Mouse (Mus musculus) right cerebral cortex, adult 18-20 months (tissue): ENCODE measurements at regions not wholly inside any gene's neighbourhood (a gene's known extent, or its start where the extent isn't known, plus 50 kb on each side); places are given as distances from the start of the nearest gene placed in this dataset.

Experiments
- DNase-seq: peaks from one replicate; pipeline ENCODE4 v3.0.0; 2022; ENCODE audit warnings: mixed read lengths

GRCm38 (mm10) chr14:25185959-25186771 is 272.8 kb upstream of the Zmiz1 start:
- DNase-seq: peak; percentile 68

DNA sequence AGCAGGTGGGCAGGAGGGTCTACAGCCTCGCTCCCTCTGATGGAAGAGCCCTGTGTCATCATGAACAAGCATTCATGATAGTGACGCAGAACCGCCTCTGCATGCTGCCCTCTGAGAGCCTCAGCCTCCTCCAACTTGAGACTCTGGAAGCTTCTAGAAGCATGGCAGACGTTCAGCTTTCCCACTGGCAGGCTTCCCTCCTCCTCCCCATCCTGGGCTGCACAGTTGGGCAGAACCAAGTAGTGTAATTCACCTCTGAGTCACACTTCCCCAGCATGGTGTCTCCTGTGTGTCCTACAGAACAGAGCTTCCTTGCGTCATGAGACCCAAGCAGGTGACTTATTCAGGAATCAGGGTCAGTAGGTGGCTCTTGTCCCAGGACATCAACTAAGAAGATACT is 271.3 kb upstream of the Zmiz1 start:
- DNase-seq: peak; percentile 68

GRCm38 (mm10) chr14:25189256-25189655 is 269.7 kb upstream of the Zmiz1 start:
- peak; percentile 56 for DNase-seq

GRCm38 (mm10) chr14:25190680-25191270 is 268.2 kb upstream of the Zmiz1 start:
- DNase-seq: no peak

GRCm38 (mm10) chr14:25196820-25197219 is 262.2 kb upstream of the Zmiz1 start:
- no peak for DNase-seq

DNA sequence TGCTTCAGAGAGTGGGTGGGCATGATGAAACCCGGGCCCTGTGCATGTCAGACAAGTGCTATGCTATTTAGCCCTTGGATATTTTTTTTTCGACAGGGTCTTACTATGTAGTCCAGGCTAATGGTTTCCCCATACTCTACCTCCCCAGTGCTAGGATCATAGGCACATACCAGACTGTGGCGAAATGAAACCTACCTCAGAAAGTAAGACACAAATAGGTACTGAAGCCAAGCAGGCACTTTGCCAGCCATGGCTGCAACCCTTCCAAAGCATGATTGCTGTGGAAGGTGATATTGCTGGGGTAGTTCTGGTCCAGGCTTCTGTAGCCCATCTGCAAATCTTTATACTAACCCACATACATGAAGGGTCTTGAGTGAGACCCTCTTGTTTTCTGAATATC is 259.1 kb upstream of the Zmiz1 start:
- no peak for DNase-seq

DNA sequence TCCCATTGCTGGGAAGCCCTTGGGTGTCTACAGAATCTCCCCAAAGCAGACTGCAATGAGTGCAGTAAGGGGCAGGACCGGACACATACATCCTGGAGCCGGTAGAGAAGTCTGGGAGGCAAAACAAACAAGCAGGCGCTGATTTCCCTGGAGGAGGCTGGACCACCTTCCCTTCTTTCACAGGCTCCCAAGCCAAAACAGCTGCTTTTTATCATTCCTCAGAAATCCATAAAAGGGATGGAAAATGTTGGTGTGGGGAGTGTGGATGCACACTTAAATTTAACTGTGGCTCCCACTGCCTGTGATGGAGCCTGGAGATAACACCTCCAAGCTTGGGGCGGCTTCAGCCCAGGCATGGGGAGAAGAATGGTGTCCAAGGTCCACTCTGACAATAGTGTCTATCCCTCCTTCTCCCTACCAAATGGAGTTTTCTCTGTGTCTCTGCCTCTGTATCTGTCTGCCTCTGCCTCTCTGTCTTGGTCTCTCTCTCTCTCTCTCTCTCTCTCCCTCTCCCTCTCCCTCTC is 258.3 kb upstream of the Zmiz1 start:
- no peak for DNase-seq

DNA sequence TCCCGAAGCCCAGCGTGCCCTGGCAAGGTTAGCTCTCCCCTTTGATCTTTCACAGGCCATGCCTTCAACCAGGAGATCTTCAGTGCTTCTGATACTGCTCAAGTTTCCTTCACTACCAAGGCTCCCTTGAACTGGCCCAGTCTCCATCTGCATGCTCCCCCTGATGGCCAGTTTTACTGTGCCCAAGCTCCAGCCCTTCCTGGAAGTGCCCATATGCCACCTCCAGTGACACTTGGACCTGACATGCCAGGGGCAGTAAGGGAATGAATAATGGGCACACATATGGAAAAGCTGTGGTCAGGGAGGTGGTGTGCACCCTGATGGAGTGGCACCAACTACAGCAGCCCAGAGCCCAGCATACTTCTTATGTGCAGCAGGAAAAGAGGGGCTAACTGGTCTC is 256.7 kb upstream of the Zmiz1 start:
- DNase-seq: no peak

DNA sequence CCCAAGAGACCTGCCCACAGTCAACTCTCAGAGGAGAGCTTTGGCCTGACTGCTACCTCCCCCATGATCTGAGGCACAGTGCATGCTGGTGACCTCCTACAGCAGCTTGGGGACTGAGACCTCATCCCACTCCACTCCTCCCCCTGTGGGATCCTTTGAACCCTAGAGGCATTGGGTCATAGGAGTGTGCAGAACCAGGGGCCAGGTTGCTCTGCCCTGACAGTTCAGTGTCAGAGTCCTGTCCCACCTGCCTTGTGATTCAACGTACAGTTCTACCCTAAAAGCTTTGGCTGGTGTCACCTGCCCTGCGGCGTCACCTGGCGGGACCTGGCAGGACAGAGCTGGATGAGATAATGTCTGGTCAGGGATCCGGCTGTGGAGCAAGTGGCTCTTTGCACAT is 254.9 kb upstream of the Zmiz1 start:
- DNase-seq: no peak

GRCm38 (mm10) chr14:25206855-25207254 is 252.1 kb upstream of the Zmiz1 start:
- DNase-seq: no peak

DNA sequence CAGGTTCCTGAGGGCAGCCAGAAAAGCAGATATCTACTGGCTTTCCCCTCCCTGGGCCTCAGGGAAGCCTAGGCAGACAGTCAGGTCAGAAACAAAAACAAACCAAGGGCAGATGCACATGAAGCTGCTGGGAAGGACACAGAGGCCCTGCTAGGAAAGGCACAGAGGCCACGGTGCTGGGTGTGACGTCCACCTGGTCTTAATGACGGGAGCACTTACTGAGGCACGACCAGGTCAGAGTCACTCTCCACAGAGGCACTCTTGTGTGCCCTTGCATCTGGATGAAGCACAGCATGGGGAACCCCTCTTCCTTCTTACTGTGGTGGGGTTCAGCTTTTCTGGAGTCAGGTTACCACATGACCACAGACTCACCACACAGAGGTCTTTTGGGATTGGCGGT is 251.6 kb upstream of the Zmiz1 start:
- no peak for DNase-seq

- DNase-seq: no peak
Observed at GRCm38 (mm10) chr14:25208221-25209056, 250.5 kb upstream of the Zmiz1 start.

DNA sequence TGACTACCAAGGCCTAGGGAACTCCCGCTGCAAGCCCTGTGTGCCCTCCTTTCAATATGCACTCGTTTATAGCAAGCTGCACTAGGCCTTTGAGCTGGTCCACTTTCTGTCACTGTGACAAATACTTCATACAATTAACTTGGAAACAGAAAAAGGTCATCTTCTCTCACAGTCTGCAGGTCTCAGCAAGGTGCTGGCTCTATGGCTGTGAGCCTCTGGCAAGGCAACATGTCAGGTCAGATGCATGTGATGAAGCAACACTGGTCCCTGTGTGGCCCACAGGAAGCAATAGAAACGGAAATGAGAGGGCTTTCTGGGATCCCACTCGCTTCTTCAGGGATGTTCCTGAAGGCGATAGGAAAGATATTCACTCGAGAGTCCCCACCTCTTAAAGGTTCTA is 245.9 kb upstream of the Zmiz1 start:
- no peak for DNase-seq

DNA sequence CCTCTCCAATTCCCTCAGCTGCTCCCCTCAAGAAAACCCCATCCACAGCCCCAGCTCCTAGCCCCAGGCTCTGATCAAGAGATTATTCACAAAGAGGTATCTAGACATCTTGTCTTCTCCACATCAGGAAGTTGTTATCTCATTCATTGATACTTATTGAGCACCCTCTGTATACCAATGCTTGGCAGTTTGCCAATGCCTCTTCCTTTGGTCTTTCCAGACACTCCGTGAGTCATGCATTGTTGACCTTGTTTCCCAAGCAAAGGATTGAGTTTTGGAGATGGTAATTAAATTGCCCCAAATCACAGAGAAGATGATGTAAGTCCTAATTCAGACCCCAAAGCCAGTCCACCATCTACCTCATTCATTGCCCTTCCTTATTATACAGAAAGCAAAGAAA is 235.9 kb upstream of the Zmiz1 start:
- DNase-seq: no peak

GRCm38 (mm10) chr14:25225214-25225613 is 233.8 kb upstream of the Zmiz1 start:
- DNase-seq: no peak

- DNase-seq: peak; percentile 91
Observed at GRCm38 (mm10) chr14:25226155-25226839, 232.7 kb upstream of the Zmiz1 start.

DNA sequence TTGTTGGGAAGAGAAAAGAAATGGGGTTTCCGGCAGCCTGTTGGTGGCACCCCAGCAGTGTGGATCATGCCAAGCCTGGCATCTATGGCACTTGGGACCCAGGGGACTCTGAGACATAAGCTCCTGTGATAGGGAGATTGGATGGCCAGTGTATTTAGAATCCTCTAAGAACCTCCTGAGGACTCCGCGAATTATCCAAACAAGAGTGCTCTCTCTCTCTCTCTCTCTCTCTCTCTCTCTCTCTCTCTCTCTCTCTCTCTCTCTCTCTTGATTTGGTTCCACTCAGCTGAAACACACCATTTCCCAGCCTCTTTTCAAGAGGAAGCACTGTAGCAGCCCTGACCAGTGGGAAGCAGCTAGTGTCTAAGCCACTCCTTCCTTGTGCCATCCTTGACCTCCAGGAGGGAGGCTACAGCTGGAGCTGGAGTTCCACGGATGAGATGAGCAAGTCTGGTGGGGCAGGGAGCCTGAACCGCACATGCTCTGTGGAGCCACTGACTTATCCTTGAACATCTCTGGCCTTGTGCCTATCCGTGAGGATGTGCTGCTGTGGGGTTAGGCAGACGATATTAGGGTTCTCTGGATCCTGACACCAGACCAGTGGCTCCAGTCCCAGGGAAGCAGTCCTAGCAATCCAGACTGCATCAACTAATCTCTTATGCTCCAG is 232.0 kb upstream of the Zmiz1 start:
- DNase-seq: no peak

- DNase-seq: no peak
Observed at GRCm38 (mm10) chr14:25228321-25229047, 230.5 kb upstream of the Zmiz1 start.

DNA sequence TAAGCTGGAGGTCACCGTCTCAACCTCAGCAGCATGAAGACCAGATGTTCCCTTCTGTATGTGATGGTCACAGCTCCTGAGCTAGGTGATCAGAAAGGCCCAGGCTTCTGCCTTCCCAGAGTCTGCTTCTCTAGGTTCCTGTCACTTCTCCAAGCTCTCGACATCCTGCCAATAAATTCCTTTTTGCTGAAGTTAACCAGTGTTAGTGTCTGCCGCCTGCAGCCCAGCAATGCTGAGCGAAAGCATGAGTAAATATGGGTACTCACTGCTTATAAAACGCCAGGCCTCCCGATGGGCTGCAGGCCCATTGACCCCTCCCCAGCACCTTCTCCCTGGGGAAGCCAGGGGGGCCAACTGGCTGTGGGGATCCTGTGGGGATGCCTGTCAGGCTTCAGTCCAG is 229.4 kb upstream of the Zmiz1 start:
- DNase-seq: no peak

DNA sequence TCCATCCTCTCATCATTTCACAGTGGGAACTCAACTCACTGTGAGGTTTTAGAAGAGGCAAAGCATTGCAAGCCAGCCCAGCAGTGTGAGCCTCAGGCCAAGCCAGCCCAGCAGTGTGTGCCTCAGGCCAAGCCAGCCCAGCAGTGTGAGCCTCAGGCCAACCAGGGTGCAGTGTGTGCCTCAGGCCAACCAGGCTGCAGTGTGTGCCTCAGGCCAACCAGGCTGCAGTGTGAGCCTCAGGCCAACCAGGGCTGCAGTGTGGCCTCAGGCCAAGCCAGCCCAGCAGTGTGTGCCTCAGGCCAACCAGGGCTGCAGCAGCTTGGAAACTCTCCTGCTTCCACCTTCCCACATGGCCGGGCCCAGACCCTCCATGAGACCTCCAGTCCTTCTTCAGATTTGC is 227.1 kb upstream of the Zmiz1 start:
- DNase-seq: no peak

- DNase-seq: peak; percentile 70
Observed at GRCm38 (mm10) chr14:25236421-25236973, 222.5 kb upstream of the Zmiz1 start.
